Mouse (Mus musculus) kidney, adult 2 months (tissue): Measurements from ENCODE around the gene Aqp7.

ENCODE experiments used
- CTCF ChIP-seq: fragments of 200-500 bp; conservative IDR thresholded peaks from 2 replicates; pipeline ENCODE4 v1.5.1; 2011; ENCODE audit warnings: low read depth, mild to moderate bottlenecking, control low read depth, low read length, moderate library complexity, mixed read lengths; ENCODE audit not compliant: insufficient read depth, insufficient read length
- POLR2A ChIP-seq: fragments of 200-500 bp; IDR thresholded peaks from one replicate; pipeline ENCODE4 v1.6.1; 2011; ENCODE audit warnings: low read depth, low read length, control low read depth

GRCm38 (mm10) chr4:41065196-41065595 is 17.3 kb upstream of the Aqp7 start:
- TF ChIP-seq POLR2A = no peak
- no peak for TF ChIP-seq CTCF
